Mouse (Mus musculus) heart, postnatal 10 days (tissue): ENCODE results near the gene Gtf2h2. TPM values are rescaled to one million over a fixed set of nuclear protein-coding genes. Genes with fewer than 3 reads are reported as not detected.
"Not testable (repeated sequence)": the region's sequence is repeated elsewhere in the genome, so short reads cannot be mapped to it uniquely, and the experiment has no call there.

Source experiments
- DNase-seq, 2 experiments: peaks; one replicate each; pipeline ENCODE4 v3.0.0; 2021
- intact Hi-C: fragments of 180-260 bp; cut with DNase I; formaldehyde crosslinking; loops from one replicate; pipeline ENCODE4 v1.15.1; 2025
- total RNA-seq, 2 experiments: library from RNA; stranded (reverse); gene quantifications; 2 replicates each; pipeline ENCODE4 v1.2.3; 2021

The Gtf2h2 gene
- total RNA-seq, 2 experiments from 2014 or later, result 22.6 to 25.2 TPM

- intact Hi-C loops, result loop anchor here (2.0 to 10.0 kb wide), 4 partner anchors 104 to 369 kb away; partner anchors contain the start of genes Ak6, Marveld2, Rad17 and Smn1
- no peak for DNase-seq
Observed at GRCm38 (mm10) chr13:100493313-100493712, 934 bp upstream of the Gtf2h2 start.

GRCm38 (mm10) chr13:100491623-100492022 is 756 bp downstream of the Gtf2h2 start:
- intact Hi-C loops, result loop anchor here (2.0 to 10.0 kb wide), 4 partner anchors 106 to 367 kb away; partner anchors contain the start of genes Ak6, Marveld2, Rad17 and Smn1
- DNase-seq, result no peak

- no peak for DNase-seq
- intact Hi-C loops, result loop anchor here (5.0 to 10.0 kb wide), 3 partner anchors 107 to 366 kb away; partner anchors contain the start of genes Marveld2 and Smn1
Observed at GRCm38 (mm10) chr13:100490424-100490823, 2.0 kb downstream of the Gtf2h2 start.

- intact Hi-C loops, result loop anchor here (5.0 kb wide), 1 partner anchor 149 kb away; no protein-coding TSS in a partner anchor
- no peak for DNase-seq
Observed at GRCm38 (mm10) chr13:100483610-100484009, 8.8 kb downstream of the Gtf2h2 start.

GRCm38 (mm10) chr13:100463527-100464222 is 28.7 kb downstream of the Gtf2h2 start:
- intact Hi-C loops, result no loop called here

GRCm38 (mm10) chr13:100461336-100461735 is 31.0 kb downstream of the Gtf2h2 start:
- intact Hi-C loops, result no loop called here
- DNase-seq, result no peak

More at GRCm38 (mm10) chr13:100463527-100464222, 28.7 kb downstream of the Gtf2h2 start:
- DNase-seq, result no peak

- DNase-seq, intact Hi-C loops: not testable (repeated sequence)
Observed at GRCm38 (mm10) chr13:100452415-100453127, 39.8 kb downstream of the Gtf2h2 start, which contains the start of gene Naip1. Naip1 (minus strand) TSS chr13:100452869.

GRCm38 (mm10) chr13:100449495-100449894 is 42.9 kb downstream of the Gtf2h2 start:
- intact Hi-C loops, result no loop called here
- no peak for DNase-seq

GRCm38 (mm10) chr13:100440116-100440515 is 52.3 kb downstream of the Gtf2h2 start:
- no peak for DNase-seq
- intact Hi-C loops, result no loop called here

- DNase-seq, result no peak
- intact Hi-C loops, result no loop called here
Observed at GRCm38 (mm10) chr13:100438701-100439100, 53.7 kb downstream of the Gtf2h2 start.

- no peak for DNase-seq
- intact Hi-C loops, result no loop called here
Observed at GRCm38 (mm10) chr13:100437322-100437825, 55.0 kb downstream of the Gtf2h2 start.

GRCm38 (mm10) chr13:100436556-100437163 is 55.7 kb downstream of the Gtf2h2 start:
- DNase-seq, intact Hi-C loops: not testable (repeated sequence)

- DNase-seq, intact Hi-C loops: not testable (repeated sequence)
Observed at GRCm38 (mm10) chr13:100419958-100420357, 72.4 kb downstream of the Gtf2h2 start.

GRCm38 (mm10) chr13:100414428-100414827 is 78.0 kb downstream of the Gtf2h2 start:
- intact Hi-C loops, result no loop called here
- DNase-seq, result no peak

Other genes with a start within 250 kb of the Gtf2h2 start
- under 1 TPM; 0.07 to 0.27 TPM for gene Naip5, start 246.3 kb downstream of the Gtf2h2 start, total RNA-seq
- gene Naip6, start 174.9 kb downstream of the Gtf2h2 start, total RNA-seq, result under 1 TPM; 0.15 to 0.24 TPM
- gene Naip1, start 39.7 kb downstream of the Gtf2h2 start, total RNA-seq, result under 1 TPM in 1 of 2 experiments, not detected in 1; 0.07 TPM
- gene Ocln, start 60.1 kb upstream of the Gtf2h2 start, total RNA-seq, result 1 to 10 TPM in 1 of 2 experiments, under 1 TPM in 1; 0.94 to 1.2 TPM
- gene Marveld2, start 124.4 kb upstream of the Gtf2h2 start, total RNA-seq, result 1 to 10 TPM; 1.1 to 1.4 TPM
- 10 to 100 TPM; 77.7 to 78.5 TPM for gene Ak6, start 158.4 kb upstream of the Gtf2h2 start, total RNA-seq
- gene Rad17, start 158.5 kb upstream of the Gtf2h2 start, total RNA-seq, result 10 to 100 TPM; 19.9 to 20.2 TPM
- 10 to 100 TPM; 14.7 to 16.8 TPM for gene Taf9, start 159.0 kb upstream of the Gtf2h2 start, total RNA-seq
- 1 to 10 TPM; 1.5 to 2.0 TPM for gene Ccdc125, start 177.1 kb upstream of the Gtf2h2 start, total RNA-seq
- 10 to 100 TPM; 29.5 to 34.8 TPM for gene Cdk7, start 238.4 kb upstream of the Gtf2h2 start, total RNA-seq